Mouse (Mus musculus): ENCODE data around the gene Tln1. TPM values are rescaled to one million over a fixed set of nuclear protein-coding genes. Genes with fewer than 3 reads are reported as not detected.
A peak's percentile ranks its signal among the peaks of the same experiment; 100 is the strongest.
"Not testable (repeated sequence)": the region's sequence is repeated elsewhere in the genome, so short reads cannot be mapped to it uniquely, and the experiment has no call there.

Tln1 gene
- total RNA-seq (2021): 10 to 100 TPM; 44.8 to 49.0 TPM

- peak; percentile 96 to 97 for DNase-seq
Observed at GRCm38 (mm10) chr4:43561997-43562768, at the start of gene Tln1, which contains the start of gene Creb3. Gene Tln1 (minus strand): TSS chr4:43562691. Gene Creb3 (plus strand): TSS chr4:43562332.

- DNase-seq: no peak
Observed at GRCm38 (mm10) chr4:43604751-43605685, 42.5 kb upstream of the Tln1 start.

- no peak for DNase-seq
Observed at GRCm38 (mm10) chr4:43604099-43604498, 41.6 kb upstream of the Tln1 start.

- no peak for DNase-seq
Observed at GRCm38 (mm10) chr4:43600195-43600934, 37.9 kb upstream of the Tln1 start.

- no peak for DNase-seq
Observed at GRCm38 (mm10) chr4:43598650-43599380, 36.3 kb upstream of the Tln1 start.

GRCm38 (mm10) chr4:43598200-43598599 lies 35.7 kb upstream of the Tln1 start:
- DNase-seq: no peak

- DNase-seq: not testable (repeated sequence)
Observed at GRCm38 (mm10) chr4:43596597-43596996, 34.1 kb upstream of the Tln1 start.

- no peak for DNase-seq
Observed at GRCm38 (mm10) chr4:43593453-43593852, 31.0 kb upstream of the Tln1 start.

- DNase-seq: no peak
Observed at GRCm38 (mm10) chr4:43591961-43592360, 29.5 kb upstream of the Tln1 start.

- DNase-seq: no peak
Observed at GRCm38 (mm10) chr4:43591543-43591942, 29.1 kb upstream of the Tln1 start.

GRCm38 (mm10) chr4:43587681-43588080 lies 25.2 kb upstream of the Tln1 start:
- no peak for DNase-seq

- DNase-seq: no peak
Observed at GRCm38 (mm10) chr4:43586411-43586810, 23.9 kb upstream of the Tln1 start.

GRCm38 (mm10) chr4:43585682-43586081 lies 23.2 kb upstream of the Tln1 start:
- no peak for DNase-seq

- DNase-seq: no peak
Observed at GRCm38 (mm10) chr4:43584444-43585416, 22.2 kb upstream of the Tln1 start, which contains the start of gene Msmp. Gene Msmp (minus strand): TSS chr4:43584494.

- DNase-seq: no peak
Observed at GRCm38 (mm10) chr4:43583421-43583820, 20.9 kb upstream of the Tln1 start.

GRCm38 (mm10) chr4:43582241-43582640 lies 19.8 kb upstream of the Tln1 start:
- no peak for DNase-seq

- DNase-seq: no peak
Observed at GRCm38 (mm10) chr4:43581381-43581780, 18.9 kb upstream of the Tln1 start.

GRCm38 (mm10) chr4:43580721-43581120 lies 18.2 kb upstream of the Tln1 start:
- no peak for DNase-seq

- DNase-seq: no peak
Observed at GRCm38 (mm10) chr4:43579731-43580130, 17.2 kb upstream of the Tln1 start.

- no peak for DNase-seq
Observed at GRCm38 (mm10) chr4:43579256-43579655, 16.8 kb upstream of the Tln1 start.

All from layer of hippocampus, postnatal 36 days (tissue).